ENCODE assay signal across 9 mouse cellular contexts in the genomic region with DNA sequence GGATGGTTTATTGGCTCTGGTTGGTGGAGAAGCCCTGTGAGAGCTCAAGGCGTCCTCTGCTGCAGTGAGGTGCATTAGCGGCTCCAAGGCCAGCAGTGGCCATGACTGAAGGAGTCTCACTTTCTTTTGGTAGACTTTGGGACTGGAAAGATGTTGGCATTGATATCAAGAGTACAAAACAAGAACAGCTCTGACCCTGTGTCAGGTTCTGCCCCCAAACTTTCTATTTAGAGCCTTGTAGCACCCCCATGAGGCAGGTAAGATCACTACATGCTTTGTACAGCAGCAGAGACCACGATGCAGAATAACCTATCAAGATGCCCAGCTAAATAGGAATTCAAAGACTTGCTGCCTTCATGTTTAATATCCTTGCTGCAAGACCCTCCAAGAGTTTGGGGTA. TPM values are rescaled to one million over a fixed set of nuclear protein-coding genes. Genes with fewer than 3 reads are reported as not detected.
A peak's percentile ranks its signal among the peaks of the same experiment; 100 is the strongest.
DNase-seq lines count a peak whose midpoint lies in the region; ATAC-seq and TF ChIP-seq lines count a peak whose summit lies in the region.
"Had no signal": no experiment of that assay in that cellular context is flagged by ENCODE, and none has a peak within 500 bp of the region (broad histone marks: within the 10 kb centered on the region; RNA-seq: fewer than 3 reads in every experiment).

No protein-coding gene starts in this region.

- ATAC-seq in intestine, embryonic 14.5 days (replicated peaks; ENCODE audit: low FRiP score, low TSS enrichment, low read depth), result no peak
- no peak for ATAC-seq in intestine, embryonic 16.5 days
- peak; percentile 39 for ATAC-seq in CD4-positive, CD25-positive, alpha-beta regulatory T cell, adult 4 months
- ATAC-seq in hindbrain, postnatal 0 days, result peak; percentile 36; the same call in 1 of the 2 replicates

- H3K9ac ChIP-seq in intestine, embryonic 14.5 days (ENCODE audit: low read length), result no peak overlapping the region
- H3K9ac ChIP-seq in intestine, embryonic 16.5 days (ENCODE audit: low read depth, low read length), result no peak overlapping the region
- H3K9ac ChIP-seq in hindbrain, postnatal 0 days (replicated peaks; ENCODE audit: low read length), result peak overlapping the region; percentile 45; the same call in 1 of the 2 replicates

- TF ChIP-seq CTCF in hindbrain, postnatal 0 days (IDR thresholded peaks at IDR 0.05; ENCODE audit: low read depth), result peak; percentile 52
- no peak for TF ChIP-seq CTCF in thymus, adult 2 months (IDR thresholded peaks at IDR 0.05; ENCODE audit: borderline replicate concordance, control insufficient read depth, extremely low read depth, insufficient read depth, low read length, poor library complexity)

- no peaks in the 10 kb centered on the region for H3K9me3 ChIP-seq in intestine, embryonic 14.5 days (ENCODE audit: control insufficient read depth, low read length)
- H3K9me3 ChIP-seq in intestine, embryonic 16.5 days (ENCODE audit: control insufficient read depth, low read length), result no peaks in the 10 kb centered on the region
- no peaks in the 10 kb centered on the region for H3K9me3 ChIP-seq in hindbrain, postnatal 0 days (ENCODE audit: low read length)

- peaks cover 12% of the 10 kb centered on the region for H3K27me3 ChIP-seq in intestine, embryonic 14.5 days (replicated peaks; ENCODE audit: control insufficient read depth, insufficient read depth, low read length)
- 0 out of 2 replicates have a peak, but pooled peaks cover 3% of the 10 kb centered on the region for H3K27me3 ChIP-seq in intestine, embryonic 16.5 days (replicated peaks; ENCODE audit: control insufficient read depth, insufficient read depth, low read length)
- H3K27me3 ChIP-seq in hindbrain, postnatal 0 days (ENCODE audit: insufficient read depth, low read length), result no peaks in the 10 kb centered on the region
- no peaks in the 10 kb centered on the region for H3K27me3 ChIP-seq in thymus, adult 2 months (ENCODE audit: control insufficient read depth, insufficient read depth, low read length)

- DNase-seq in intestine, embryonic 14.5 days (ENCODE audit: low spot score), result no peak
- DNase-seq in embryo, embryonic 10.5 days (ENCODE audit: low spot score), result peak; percentile 27
- peak; percentile 50 for DNase-seq in hindbrain, postnatal 0 days (ENCODE audit: low spot score)
- peak; percentile 73 for DNase-seq in thymus, adult 2 months
- no peak for DNase-seq in urinary bladder, adult 2 months (ENCODE audit: low spot score)
- no peak for DNase-seq in layer of hippocampus, adult 9-10 months (ENCODE audit: low spot score)

- no peak overlapping the region for H3K27ac ChIP-seq in intestine, embryonic 14.5 days (ENCODE audit: low read depth)
- no peak overlapping the region for H3K27ac ChIP-seq in intestine, embryonic 16.5 days (ENCODE audit: low read length)
- H3K27ac ChIP-seq in hindbrain, postnatal 0 days, result 0 out of 2 replicates have a peak overlapping the region, but pooled peaks have one; percentile 9
- H3K27ac ChIP-seq in thymus, adult 2 months (ENCODE audit: control insufficient read depth, insufficient read depth, low read length), result no peak overlapping the region

- H3K4me3 ChIP-seq in intestine, embryonic 14.5 days (ENCODE audit: low read depth, low read length), result no peak overlapping the region
- H3K4me3 ChIP-seq in intestine, embryonic 16.5 days (ENCODE audit: low read length), result no peak overlapping the region
- peak overlapping the region; percentile 24; the same call in 1 of the 2 replicates for H3K4me3 ChIP-seq in hindbrain, postnatal 0 days (ENCODE audit: low read length)
- no peak overlapping the region for H3K4me3 ChIP-seq in thymus, adult 2 months (ENCODE audit: control insufficient read depth, insufficient read depth, low read length)

- WGBS in intestine, embryonic 14.5 days, result 59% methylated on average over 3 of the region's 3 CpGs
- WGBS in intestine, embryonic 16.5 days, result 60% methylated on average over 3 of the region's 3 CpGs
- WGBS in hindbrain, postnatal 0 days, result 61% methylated on average over 3 of the region's 3 CpGs
- 73% methylated on average over 3 of the region's 3 CpGs for WGBS in thymus, adult 2 months

- H3K4me2 ChIP-seq in intestine, embryonic 14.5 days (ENCODE audit: low read length), result peak overlapping the region; percentile 36
- H3K4me2 ChIP-seq in intestine, embryonic 16.5 days (ENCODE audit: low read depth, low read length), result no peak overlapping the region
- peak overlapping the region; percentile 57 for H3K4me2 ChIP-seq in hindbrain, postnatal 0 days (ENCODE audit: low read depth, low read length)

- TF ChIP-seq POLR2A in thymus, adult 2 months (IDR thresholded peaks at IDR 0.05; ENCODE audit: control insufficient read depth, extremely low read depth, insufficient read depth, low read length, poor library complexity), result no peak

- H3K36me3 ChIP-seq in intestine, embryonic 14.5 days (ENCODE audit: control insufficient read depth, insufficient read depth, low read length), result no peaks in the 10 kb centered on the region
- H3K36me3 ChIP-seq in intestine, embryonic 16.5 days (ENCODE audit: control insufficient read depth, insufficient read depth, low read length), result no peaks in the 10 kb centered on the region
- no peaks in the 10 kb centered on the region for H3K36me3 ChIP-seq in hindbrain, postnatal 0 days (ENCODE audit: insufficient read depth, low read length)
- H3K36me3 ChIP-seq in thymus, adult 2 months (ENCODE audit: control insufficient read depth, insufficient read depth, low read length), result no peaks in the 10 kb centered on the region

- 0 out of 2 replicates have a peak, but pooled peaks cover 2% of the 10 kb centered on the region for H3K4me1 ChIP-seq in intestine, embryonic 14.5 days (replicated peaks; ENCODE audit: control insufficient read depth, insufficient read depth, low read length)
- no peaks in the 10 kb centered on the region for H3K4me1 ChIP-seq in intestine, embryonic 16.5 days (ENCODE audit: control insufficient read depth, insufficient read depth, low read length)
- H3K4me1 ChIP-seq in hindbrain, postnatal 0 days (ENCODE audit: insufficient read depth, low read length), result 0 out of 2 replicates have a peak, but pooled peaks cover 11% of the 10 kb centered on the region
- peaks cover 8% of the 10 kb centered on the region for H3K4me1 ChIP-seq in thymus, adult 2 months (replicated peaks; ENCODE audit: control insufficient read depth, insufficient read depth, low read length)

RNA-seq across cellular contexts. Expression of gene Kcna10, which starts 23.4 kb away (rescaled TPM):
- not detected in 2 replicates for polyA plus RNA-seq in intestine, embryonic 14.5 days (2014; fragmentation: Nextera tagmentation; extraction: Ambion mirVana)
- polyA plus RNA-seq in intestine, embryonic 16.5 days (2015; fragmentation: Nextera tagmentation; extraction: Ambion mirVana), result not detected in 2 replicates
- polyA plus RNA-seq in CD4-positive, CD25-positive, alpha-beta regulatory T cell, adult 4 months (2017; shearing (Covaris generic)), result not detected
- not detected in 2 replicates for total RNA-seq in hindbrain, postnatal 0 days (2014; rRNA removed)
- 0.09 TPM in 1 of 2 replicates, not detected in the other for polyA plus RNA-seq in hindbrain, postnatal 0 days (2015; fragmentation: Nextera tagmentation; extraction: Ambion mirVana)
- polyA plus RNA-seq in thymus, adult 2 months (2012; rRNA removed), result not detected in 2 replicates
- not detected in 2 replicates for polyA plus RNA-seq in urinary bladder, adult 2 months (2012; rRNA removed)
- total RNA-seq: layer of hippocampus, adult 8-10 months had no signal

RNA-seq across cellular contexts. Expression of gene Kcna2, which starts 58.5 kb away (rescaled TPM):
- 0.05 and 0.09 TPM in 2 replicates for polyA plus RNA-seq in intestine, embryonic 14.5 days (2014; fragmentation: Nextera tagmentation; extraction: Ambion mirVana)
- 0.04 and 0.06 TPM in 2 replicates for polyA plus RNA-seq in intestine, embryonic 16.5 days (2015; fragmentation: Nextera tagmentation; extraction: Ambion mirVana)
- polyA plus RNA-seq in CD4-positive, CD25-positive, alpha-beta regulatory T cell, adult 4 months (2017; shearing (Covaris generic)), result under 1 TPM; 0.35 to 0.76 TPM
- total RNA-seq in hindbrain, postnatal 0 days (2014; rRNA removed), result 15.5 and 17.2 TPM in 2 replicates
- polyA plus RNA-seq in hindbrain, postnatal 0 days (2015; fragmentation: Nextera tagmentation; extraction: Ambion mirVana), result 1.8 and 2.1 TPM in 2 replicates
- polyA plus RNA-seq in thymus, adult 2 months (2012; rRNA removed), result 5.6 and 7.0 TPM in 2 replicates
- polyA plus RNA-seq in urinary bladder, adult 2 months (2012; rRNA removed), result 4.9 and 6.2 TPM in 2 replicates

Comparison
In these comparisons a context has a peak if more than half of its experiments do, and no peak if none do; other contexts are left out.
1. ATAC-seq: peak in CD4-positive, CD25-positive, alpha-beta regulatory T cell, adult 4 months (single experiment) and hindbrain, postnatal 0 days (single experiment); none in intestine, embryonic 14.5 days (single experiment) and intestine, embryonic 16.5 days (single experiment).
2. DNase-seq: peak in embryo, embryonic 10.5 days (single experiment), hindbrain, postnatal 0 days (single experiment) and thymus, adult 2 months (single experiment); none in intestine, embryonic 14.5 days (single experiment), urinary bladder, adult 2 months (single experiment) and layer of hippocampus, adult 9-10 months (single experiment).